Mouse (Mus musculus) layer of hippocampus, postnatal 25 days (tissue): ENCODE data around the gene Tab1. TPM values are rescaled to one million over a fixed set of nuclear protein-coding genes. Genes with fewer than 3 reads are reported as not detected.

Experiments used
- DNase-seq, 2 experiments: peaks; one replicate each; pipeline ENCODE4 v3.0.0; 2022; ENCODE audit warnings: mixed read lengths in 2 of 2, low spot score in 1 of 2; ENCODE audit errors: extremely low spot score in 1 of 2
- total RNA-seq, 2 experiments: library from RNA; stranded (reverse); gene quantifications; 2 replicates each; pipeline ENCODE4 v1.2.3; 2021

The Tab1 gene
- total RNA-seq, 2 experiments from 2014 or later: 25.1 to 33.8 TPM

DNA sequence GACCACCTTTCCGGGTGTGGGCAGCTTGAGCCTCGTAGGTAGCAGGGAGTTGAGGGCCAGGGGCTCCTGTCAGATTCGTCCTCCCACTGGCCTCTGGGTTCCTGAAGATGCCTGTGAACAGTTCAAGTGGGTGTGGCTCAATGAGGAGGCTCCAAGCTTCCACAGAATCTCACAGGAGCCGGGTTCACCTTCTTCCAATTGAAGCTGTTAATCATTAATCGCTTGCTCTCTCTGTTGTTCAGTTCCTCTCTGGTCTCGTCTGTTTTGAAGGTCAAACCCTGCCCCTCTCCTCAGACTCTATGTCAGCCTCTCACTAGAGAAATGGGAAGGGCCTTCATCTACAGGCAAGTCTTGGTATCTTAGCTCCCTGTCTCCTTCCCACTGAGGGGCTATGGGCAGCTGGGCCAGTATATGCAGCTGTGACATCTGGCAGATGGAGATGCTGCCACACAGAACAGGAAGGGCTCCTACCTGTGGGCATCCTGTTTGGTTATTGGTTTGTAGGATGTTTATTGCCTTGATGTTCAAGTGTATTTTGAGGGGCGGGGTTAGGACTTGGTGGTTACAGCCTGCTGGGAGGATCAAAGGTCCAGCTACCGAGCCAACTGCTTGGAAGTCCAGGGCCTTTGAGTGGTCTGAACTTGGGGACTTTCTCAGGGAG lies 58.8 kb downstream of the Tab1 start:
- DNase-seq: no peak

DNA sequence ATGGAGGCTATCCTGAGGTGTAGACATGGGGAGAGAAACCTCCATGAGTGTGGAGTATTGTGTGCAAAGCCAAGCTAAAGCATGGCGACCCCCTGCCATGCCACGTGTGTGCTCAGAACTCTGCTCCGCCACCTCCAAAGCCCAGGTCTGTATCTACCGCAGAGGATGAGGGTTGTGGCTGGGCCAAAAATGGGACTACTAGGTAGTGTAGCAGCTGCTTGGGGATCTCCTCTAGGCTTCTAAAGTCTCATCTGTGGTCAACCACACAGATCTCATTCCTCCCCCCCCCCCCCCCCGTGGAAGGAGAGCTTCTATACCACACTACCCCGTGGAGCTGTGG lies 59.3 kb downstream of the Tab1 start:
- no peak for DNase-seq

- no peak for DNase-seq
Measured at GRCm38 (mm10) chr15:80192847-80193246, 59.9 kb downstream of the Tab1 start.

- no peak for DNase-seq
Measured at GRCm38 (mm10) chr15:80199556-80199955, 66.6 kb downstream of the Tab1 start.

- DNase-seq: peak; percentile 21 to 36
Measured at GRCm38 (mm10) chr15:80202111-80202775, 69.3 kb downstream of the Tab1 start.

DNA sequence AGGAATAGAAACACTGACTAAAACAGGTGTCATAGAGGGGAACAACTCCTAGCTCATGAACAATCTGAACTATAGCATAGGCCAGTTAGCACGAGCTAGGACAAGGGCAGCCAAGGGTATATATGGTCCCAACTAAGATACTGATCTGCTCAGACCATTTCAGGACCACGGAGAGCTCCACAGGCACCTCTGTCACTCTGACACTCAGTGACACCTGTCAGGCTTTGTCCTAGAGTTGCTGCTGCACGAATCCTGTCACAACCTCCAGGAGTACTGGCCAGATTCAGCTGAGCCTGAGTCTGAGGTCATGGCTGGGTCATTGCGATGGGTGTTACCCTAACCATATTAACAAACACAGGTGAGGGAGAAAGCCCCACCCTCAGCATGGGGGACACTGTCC lies 70.5 kb downstream of the Tab1 start:
- DNase-seq: no peak

DNA sequence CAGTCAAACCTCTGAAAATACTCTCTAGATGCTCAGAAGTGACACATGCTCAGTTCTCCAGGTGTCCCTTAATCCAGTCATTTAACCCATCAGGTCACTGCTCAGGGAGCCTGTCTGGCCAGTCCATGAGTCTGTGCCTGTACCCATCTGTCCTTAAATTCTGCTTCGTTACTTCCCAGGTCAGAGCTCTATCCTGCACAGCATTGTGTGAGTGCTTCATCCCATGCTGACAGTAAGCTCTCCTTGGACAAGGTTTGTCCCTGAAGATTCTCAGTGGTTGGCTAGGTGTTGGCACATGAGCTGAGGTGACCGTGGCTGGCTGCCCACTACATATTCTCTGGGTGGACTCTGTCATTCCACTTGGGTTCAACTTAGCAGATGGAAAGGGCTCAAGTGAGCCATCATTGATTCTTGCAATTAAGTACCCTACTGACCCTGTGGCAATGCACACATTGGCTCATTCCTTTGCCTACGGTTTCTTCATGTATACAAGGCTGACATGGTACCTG lies 73.2 kb downstream of the Tab1 start:
- no peak for DNase-seq

DNA sequence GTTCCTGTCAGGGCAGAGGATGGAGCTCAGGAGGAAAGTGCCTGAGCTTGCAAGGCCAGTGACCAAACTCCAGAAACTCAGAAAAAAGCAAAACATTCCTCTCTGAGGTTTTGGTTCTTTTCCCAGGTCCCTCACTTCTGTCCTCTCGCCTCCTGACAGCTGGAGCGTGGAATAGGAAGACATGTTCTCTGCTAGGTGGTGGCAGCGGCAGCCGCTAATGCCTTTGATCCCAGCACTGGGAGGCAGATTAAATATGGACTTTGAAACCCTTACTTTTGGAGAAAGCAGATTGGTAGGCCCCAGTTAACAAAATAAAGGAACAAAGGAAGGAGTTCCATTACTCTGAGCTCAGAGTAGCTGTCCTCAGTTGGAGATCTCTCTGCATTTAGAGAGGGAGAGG lies 75.5 kb downstream of the Tab1 start:
- DNase-seq: no peak

Other genes with a start within 250 kb of the Tab1 start
- 1 to 10 TPM; 3.7 to 5.0 TPM for gene Apobec3, start 241.5 kb upstream of the Tab1 start, total RNA-seq
- gene Cbx7, start 162.0 kb upstream of the Tab1 start, total RNA-seq: 10 to 100 TPM; 32.1 to 35.7 TPM
- 10 to 100 TPM; 28.9 to 33.6 TPM for gene Pdgfb, start 118.2 kb upstream of the Tab1 start, total RNA-seq
- 100 to 1,000 TPM; 387 to 409 TPM for gene Syngr1, start 41.8 kb upstream of the Tab1 start, total RNA-seq
- gene Rpl3, start 41.3 kb upstream of the Tab1 start, total RNA-seq: 100 to 1,000 TPM; 494 to 606 TPM
- gene Mgat3, start 40.6 kb downstream of the Tab1 start, total RNA-seq: 100 to 1,000 TPM; 111 to 113 TPM
- 10 to 100 TPM; 31.8 to 33.0 TPM for gene Mief1, start 100.9 kb downstream of the Tab1 start, total RNA-seq
- gene AC140267.1, start 102.7 kb downstream of the Tab1 start, total RNA-seq: 10 to 100 TPM in 1 of 2 experiments, 1 to 10 TPM in 1; 6.3 to 21.1 TPM
- gene Atf4, start 122.1 kb downstream of the Tab1 start, total RNA-seq: 10 to 100 TPM; 91.2 to 93.1 TPM
- gene Rps19bp1, start 131.2 kb downstream of the Tab1 start, total RNA-seq: 10 to 100 TPM; 30.8 to 35.6 TPM
- gene Cacna1i, start 154.1 kb downstream of the Tab1 start, total RNA-seq: 10 to 100 TPM; 39.7 to 43.4 TPM